Mouse (Mus musculus) heart, postnatal 0 days (tissue): ENCODE measurements around the gene Slc24a3.

ENCODE experiments used
- CTCF ChIP-seq: IDR thresholded peaks from 2 replicates; pipeline ENCODE4 v1.5.1; 2016; ENCODE audit warnings: antibody characterized with exemption, control low read depth, low read depth
- EP300 ChIP-seq: IDR thresholded peaks from 2 replicates; pipeline ENCODE4 v1.6.1; 2016; ENCODE audit warnings: antibody characterized with exemption, low read depth

DNA sequence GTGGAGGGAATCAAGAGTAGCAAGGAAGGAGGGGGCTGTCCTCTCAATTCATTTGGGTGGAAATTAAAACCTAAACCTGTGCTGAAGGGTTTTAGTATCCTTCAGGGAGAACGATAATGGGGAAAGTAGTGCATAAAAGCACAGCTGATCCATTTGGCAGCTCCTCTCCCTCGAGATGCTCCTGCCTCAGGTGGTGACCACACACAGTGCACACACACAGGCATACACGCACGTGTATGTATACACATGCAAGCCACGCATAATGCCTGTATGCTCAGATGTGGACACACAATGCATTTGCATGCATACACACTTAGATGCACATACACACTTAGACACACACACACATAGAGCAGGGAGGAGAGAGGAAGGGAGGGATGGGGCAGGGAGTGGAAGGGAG, 206.2 kb downstream of the Slc24a3 start:
- TF ChIP-seq EP300 (no peak), CTCF (no peak)
